Mouse (Mus musculus) cortical plate, adult 2 months (tissue): ENCODE results near the gene Thap11.

Experiments used
- CTCF ChIP-seq: fragments of 200-500 bp; IDR thresholded peaks from 2 replicates; pipeline ENCODE4 v1.5.1; 2011; ENCODE audit warnings: mild to moderate bottlenecking, control low read depth, low read length; ENCODE audit not compliant: insufficient read depth; ENCODE audit errors: extremely low read depth
- POLR2A ChIP-seq: fragments of 200-500 bp; IDR thresholded peaks from 2 replicates; pipeline ENCODE4 v1.6.1; 2011; ENCODE audit warnings: mild to moderate bottlenecking, low read length, control low read depth; ENCODE audit not compliant: insufficient read depth; ENCODE audit errors: extremely low read depth

- TF ChIP-seq CTCF (no peak), POLR2A (no peak)
Observed at GRCm38 (mm10) chr8:105854303-105854702, 629 bp upstream of the Thap11 start.
